Mouse (Mus musculus): ENCODE data around the gene Rcor1.

The Rcor1 gene

GRCm38 (mm10) chr12:111164310-111164751 lies 125.2 kb downstream of the Rcor1 start:
- peak; percentile 93 for DNase-seq (ENCODE audit: low spot score)

GRCm38 (mm10) chr12:111165146-111165812 lies 126.1 kb downstream of the Rcor1 start:
- peak; percentile 67 for DNase-seq (ENCODE audit: low spot score)

Measured in embryo, embryonic 10 days (tissue).